Mouse (Mus musculus) brain, adult 2 months (tissue): ENCODE results near the gene Afg3l1.
"Not testable (repeated sequence)": the region's sequence is repeated elsewhere in the genome, so short reads cannot be mapped to it uniquely, and the experiment has no call there.

ENCODE experiments used
- DNase-seq: peaks from one replicate; pipeline ENCODE4 v3.0.0; 2011; ENCODE audit warnings: low read depth, low spot score

The Afg3l1 gene

DNA sequence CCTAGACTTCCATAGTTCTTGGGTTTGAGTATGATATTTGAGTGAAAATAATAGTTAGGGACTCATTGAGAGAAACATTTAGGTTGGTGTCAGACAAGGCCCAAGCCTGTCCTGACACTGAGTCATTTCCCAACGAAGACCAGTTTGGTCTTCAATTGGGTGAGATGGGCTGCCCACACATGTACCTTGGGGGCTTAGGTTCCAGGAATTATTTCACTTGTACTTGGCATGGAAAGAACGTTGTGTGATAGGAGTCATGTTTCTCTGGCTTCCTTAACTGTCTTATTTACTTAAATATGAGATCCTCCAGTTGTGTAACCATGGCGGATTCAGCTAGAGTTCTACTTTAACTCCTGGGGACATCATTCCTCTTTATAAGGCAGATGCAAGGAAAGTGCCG, 14.1 kb upstream of the Afg3l1 start:
- no peak for DNase-seq

DNA sequence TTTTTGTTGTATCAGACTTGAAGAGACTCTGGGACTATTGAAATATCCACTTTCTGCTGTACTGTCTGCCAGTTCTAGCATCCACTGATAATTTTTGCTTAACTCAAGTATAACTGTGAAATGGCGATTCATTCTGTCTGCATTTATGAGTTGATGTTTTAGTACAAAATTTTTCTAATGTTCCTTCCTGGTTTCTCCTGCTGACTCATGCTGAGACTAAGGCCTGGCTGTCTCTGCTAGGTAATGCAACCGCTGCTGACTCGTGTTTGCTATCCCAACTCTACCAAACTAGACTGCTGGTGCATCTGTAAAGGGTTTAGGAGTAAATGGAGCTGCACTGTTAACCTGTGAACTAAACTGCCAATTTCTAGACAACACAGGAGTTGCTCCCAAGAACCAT, 10.2 kb upstream of the Afg3l1 start:
- no peak for DNase-seq

- not testable (repeated sequence) for DNase-seq
Observed at GRCm38 (mm10) chr8:123472991-123473390, 4.7 kb upstream of the Afg3l1 start.

DNA sequence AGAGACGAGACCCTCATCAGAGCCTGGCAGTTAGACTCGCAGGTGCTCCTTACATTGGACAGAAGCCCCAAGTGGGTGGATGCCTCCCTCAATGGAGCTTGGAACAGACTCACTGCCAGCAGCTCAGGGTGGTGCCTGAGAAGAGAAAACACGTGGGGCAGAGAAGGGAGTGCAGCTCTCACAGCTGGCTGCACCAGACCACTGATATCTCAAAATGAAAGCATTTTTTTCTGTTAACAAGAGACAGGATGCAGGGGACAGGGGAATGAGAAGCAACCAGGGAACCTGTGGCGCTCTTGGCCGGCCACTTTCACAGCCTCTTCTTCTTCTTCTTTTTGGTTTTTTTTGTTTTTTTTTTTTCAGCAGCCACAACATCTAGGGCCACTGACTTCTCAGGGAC, 3.2 kb upstream of the Afg3l1 start:
- not testable (repeated sequence) for DNase-seq

DNA sequence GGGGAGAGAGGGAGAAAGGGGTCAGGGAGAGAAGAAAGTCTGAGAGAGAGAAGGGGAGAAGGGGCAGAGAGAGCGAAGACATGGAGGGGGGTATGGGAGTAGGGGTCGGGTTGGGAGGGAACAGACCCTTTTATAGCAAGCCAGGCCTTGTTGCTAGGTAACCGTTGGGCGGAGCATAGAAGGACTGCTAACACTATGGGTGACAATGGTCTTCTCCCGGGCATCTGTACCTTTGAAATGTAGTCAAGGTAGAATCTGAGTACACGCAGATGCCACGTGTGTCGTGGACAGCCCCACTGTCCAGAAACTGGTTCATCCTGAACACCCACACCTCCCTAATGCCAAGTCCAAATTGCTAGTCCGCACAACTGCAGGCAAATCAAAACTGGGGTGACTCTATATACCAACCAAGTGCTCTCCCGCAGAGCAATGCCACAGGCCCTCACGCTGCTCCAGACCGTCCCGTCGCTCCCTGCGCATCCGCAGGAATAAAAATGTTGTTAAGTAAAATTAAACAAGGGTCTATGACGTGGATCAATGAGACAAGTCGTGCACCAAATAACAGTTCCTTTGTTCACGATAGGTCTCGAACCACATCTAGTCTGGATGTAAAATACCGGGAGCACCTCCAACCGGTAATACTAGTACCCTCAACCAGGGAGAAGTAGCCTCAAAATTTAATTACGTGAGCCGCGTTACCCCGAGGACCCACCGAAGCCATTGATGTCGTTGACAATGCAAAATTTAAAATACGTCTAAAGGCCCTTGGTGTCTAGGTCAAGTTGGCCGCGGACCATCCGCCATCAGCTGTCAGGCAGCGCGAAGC, 579 bp upstream of the Afg3l1 start:
- DNase-seq, result peak; percentile 62

- peak; percentile 48 for DNase-seq
Observed at GRCm38 (mm10) chr8:123478456-123479218, 934 bp downstream of the Afg3l1 start.

DNA sequence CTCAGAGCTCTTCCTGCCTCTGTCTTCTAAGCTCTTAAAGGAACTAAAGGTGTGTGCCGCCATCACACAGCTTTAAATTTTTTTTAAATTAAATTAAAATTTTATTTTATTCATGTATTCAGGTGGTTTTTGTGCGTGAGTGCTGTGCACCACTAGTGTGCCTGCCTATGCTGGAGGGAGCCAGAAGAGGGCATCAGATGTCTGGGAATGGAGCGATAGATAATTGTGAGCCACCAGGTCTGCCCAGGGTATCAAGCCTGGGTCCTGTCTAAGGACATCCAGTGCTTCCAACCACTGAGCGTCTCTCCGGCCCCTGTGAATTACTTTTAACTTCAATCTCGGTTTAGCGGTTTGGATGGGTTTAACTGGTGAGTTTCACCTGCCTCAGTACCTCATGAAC, 4.9 kb downstream of the Afg3l1 start:
- DNase-seq, result no peak

DNA sequence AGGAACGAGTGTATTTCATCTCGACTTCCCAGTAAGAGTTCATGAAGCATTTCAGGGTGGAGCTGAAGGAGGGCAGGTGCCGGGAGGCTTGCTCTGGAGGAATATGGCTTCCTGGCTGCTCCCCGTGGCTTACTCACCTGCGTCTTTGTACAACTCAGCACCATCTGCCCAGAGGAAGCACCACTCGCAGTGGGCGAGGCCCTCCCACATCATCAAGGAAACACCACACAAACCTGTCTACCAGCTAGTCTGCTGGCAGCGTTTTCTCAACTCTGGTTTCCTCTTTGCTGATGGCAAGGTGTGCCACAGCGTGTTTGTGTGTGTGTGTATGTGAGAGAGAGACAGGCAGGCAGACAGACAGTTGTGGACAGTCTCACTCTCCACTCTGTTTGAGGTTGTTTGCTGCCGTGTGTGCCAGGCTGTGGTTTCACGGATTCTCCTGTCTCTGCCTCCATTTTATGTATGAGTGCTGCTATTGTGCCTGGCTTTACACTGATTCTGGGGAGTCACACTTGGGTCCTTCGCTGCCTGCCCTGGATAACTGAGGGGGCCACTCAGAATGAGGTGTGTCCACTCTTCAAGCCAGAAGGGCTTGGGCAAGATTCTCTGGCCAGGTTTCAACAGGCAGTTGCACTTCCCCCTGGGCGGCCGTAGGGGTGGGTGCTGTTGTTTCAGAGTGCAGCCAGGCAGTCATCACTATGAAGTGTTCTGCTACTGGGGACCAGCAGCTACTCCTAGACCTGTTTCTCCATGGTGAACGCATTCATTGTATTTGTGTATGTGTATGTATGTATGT, 13.8 kb downstream of the Afg3l1 start:
- peak; percentile 35 for DNase-seq

DNA sequence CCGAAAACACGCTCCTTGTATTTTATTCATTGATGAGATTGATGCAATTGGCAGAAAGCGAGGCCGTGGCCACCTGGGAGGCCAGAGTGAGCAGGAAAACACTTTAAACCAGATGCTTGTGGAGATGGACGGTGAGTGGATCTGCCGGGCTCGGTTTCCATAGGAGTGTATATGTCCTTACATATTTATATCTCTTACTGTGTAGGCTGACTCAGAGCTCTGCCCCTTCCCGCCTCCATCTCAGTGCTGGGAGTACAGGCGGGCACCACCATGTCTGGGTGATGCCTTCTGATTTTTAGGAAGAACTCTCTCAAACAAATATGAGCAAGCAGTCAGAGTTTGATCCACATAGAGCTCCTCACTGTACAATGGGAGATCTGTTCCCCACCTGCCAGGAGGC, 15.2 kb downstream of the Afg3l1 start:
- DNase-seq, result no peak

DNA sequence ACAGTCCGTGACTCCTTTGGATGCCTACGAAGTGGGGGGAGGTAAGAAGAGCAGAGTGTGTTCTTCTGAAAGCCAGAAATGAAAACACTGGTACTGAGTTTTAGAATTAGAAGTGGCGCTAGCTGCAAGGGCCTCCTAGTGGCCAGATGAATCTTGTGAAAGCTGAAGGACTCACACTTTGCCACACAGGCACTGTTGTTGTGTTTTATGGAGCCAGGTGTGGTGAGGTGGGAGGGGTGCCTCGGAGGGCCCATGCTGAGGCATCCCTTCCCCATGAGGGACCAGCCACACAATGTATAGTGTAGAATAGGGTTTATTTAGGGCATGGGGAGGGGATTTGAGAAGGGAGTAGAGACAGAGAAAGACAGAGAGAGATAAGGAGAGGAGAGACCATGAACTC, 20.0 kb downstream of the Afg3l1 start:
- no peak for DNase-seq

DNA sequence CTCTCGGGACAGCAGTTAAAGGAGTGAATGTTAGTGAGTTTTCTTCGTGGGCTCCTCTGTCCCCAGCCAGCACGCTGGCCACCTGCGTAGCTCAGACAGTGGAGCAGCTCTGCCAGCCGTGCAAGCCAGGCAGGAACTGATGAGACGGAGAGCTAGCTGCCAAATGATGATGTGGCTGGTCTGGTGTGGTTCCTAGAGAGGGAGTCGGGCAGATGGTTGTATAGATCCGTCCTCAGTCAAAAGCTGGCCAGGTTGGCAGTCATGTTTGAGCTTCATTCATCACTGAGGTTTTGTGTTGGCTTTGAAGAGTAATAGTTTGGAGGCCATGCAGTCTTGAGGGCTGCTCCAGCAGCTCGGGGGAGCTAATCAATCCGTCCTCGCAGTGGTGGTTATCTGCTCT, 21.3 kb downstream of the Afg3l1 start:
- peak; percentile 92 for DNase-seq

DNA sequence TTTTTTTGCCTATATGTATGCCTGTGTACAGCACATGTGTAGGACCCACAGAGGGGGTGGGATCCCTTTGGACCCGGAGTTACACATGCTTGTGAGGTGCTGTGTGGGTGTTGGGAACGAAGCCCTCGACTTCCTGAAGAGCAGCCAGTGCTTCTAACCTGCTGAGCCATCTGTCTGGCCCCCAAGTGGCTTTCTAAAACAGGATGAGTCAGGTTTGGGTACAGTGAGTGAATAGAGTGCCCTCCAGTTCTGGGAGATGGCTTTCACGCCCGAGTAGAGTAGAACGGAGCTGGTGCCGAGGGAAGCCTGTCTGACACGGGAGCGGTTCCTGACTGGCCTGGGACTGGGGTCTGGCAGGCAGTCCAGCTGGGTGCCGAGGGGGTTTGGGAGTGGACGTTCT, 21.9 kb downstream of the Afg3l1 start:
- DNase-seq, result peak; percentile 76

- no peak for DNase-seq
Observed at GRCm38 (mm10) chr8:123502192-123502591, 24.5 kb downstream of the Afg3l1 start.

DNA sequence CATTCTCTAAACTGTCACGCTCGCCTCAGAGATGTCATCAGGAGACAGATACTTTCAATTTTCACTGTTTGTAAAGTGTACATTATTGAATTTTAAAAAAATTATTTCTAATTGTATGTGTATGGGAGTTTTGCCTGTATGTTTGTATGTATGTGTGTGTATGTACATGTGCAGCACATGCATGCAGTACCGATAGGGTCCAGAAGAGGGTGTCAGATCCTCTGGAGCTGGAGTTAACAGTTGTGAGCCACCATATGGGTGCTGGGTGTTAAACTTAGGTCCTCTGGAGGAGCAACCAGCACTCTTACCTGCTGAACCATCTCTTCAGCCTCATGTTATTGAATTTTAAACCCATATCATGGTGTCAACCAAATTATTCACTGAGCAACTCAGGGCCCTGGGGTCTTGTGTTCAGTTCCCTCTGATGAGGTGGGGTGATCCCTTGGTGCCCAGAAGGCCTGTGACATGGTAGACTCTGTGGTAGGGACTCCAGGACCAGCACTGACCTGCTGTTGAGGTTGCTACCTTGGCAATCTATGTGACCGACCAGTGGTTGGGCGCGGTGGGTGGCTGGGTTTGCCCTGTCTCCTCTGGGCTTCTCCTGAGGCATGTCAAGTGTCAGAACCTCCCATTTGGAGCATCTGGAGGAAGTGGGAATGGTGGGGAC, 26.2 kb downstream of the Afg3l1 start:
- DNase-seq, result no peak

- DNase-seq, result no peak
Observed at GRCm38 (mm10) chr8:123504591-123505195, 27.0 kb downstream of the Afg3l1 start.

- DNase-seq, result peak; percentile 29
Observed at GRCm38 (mm10) chr8:123505267-123505666, 27.6 kb downstream of the Afg3l1 start.

GRCm38 (mm10) chr8:123505695-123506094, 28.0 kb downstream of the Afg3l1 start:
- peak; percentile 57 for DNase-seq

GRCm38 (mm10) chr8:123507153-123507552, 29.4 kb downstream of the Afg3l1 start:
- DNase-seq, result no peak

DNA sequence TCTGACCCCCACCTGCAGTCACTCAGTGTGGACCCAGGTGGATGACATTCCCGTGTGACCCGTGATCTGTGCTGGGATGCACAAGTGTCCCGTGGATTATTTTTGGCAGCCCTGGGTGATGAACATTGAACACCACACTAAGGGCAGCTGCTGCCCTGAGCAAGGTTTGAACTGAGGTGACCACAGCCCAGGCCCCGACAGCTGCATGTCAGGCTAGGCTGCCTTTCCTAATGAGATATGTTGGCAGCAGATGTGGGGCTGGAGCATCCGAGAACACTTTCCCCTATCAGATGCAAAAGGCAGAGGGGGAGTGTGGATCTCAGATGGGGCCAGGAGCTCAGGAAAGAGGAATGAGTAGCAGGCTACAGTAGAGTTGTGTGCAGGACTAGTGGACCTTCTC, 33.1 kb downstream of the Afg3l1 start:
- no peak for DNase-seq

DNA sequence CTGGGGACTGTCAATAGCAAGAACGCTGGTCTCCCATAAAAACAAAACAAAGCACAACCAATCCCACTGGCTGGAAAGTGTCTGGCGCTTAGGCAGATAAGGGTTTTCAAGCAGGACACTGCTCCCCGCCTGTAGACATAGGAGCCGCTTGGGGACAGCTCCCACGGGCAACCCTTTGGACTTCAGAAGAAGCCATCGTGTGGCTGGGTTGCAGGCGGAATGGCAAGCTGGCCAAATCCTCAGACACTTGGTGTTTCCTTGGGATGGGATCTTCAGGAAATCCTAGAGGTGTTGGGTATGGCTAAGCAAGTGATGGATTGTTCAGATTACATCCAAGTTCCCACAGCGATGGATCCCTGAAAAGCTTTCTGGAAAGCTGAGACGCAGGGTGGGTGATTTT, 36.4 kb downstream of the Afg3l1 start:
- DNase-seq, result peak; percentile 35
